Mouse (Mus musculus): ENCODE results near the gene Pcsk6. TPM values are rescaled to one million over a fixed set of nuclear protein-coding genes. Genes with fewer than 3 reads are reported as not detected.

Pcsk6 gene
- polyA plus RNA-seq, 1 experiment, result 0.04 TPM

DNA sequence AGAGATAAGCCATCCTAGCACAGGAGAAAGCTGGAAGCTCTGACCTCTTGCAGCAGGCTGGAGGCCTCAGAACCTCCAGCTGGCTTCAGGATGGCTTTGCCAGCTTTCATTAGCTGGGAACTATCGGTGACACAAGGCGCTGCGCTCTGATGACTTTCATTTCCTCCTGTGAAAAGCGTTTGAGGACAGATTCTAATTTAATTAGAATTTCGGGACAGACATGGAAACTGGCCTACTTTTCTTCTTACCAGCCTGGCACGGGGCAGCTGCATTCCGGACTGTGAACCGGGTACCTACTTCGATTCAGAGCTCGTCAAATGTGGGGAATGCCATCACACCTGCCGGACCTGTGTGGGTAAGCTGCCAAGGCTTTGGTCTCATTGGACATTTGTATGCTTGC is 177.2 kb downstream of the Pcsk6 start:
- Histone ChIP-seq H3K4me2 (ENCODE audit: low read depth) (no peak overlapping the region), H3ac (ENCODE audit: control insufficient read depth, insufficient read length) (no peak overlapping the region), H3K79me2 (ENCODE audit: control insufficient read depth, insufficient read depth) (no peaks in the 10 kb centered on the region), H3K4me3 (no peak overlapping the region), H3K36me3 (ENCODE audit: control insufficient read depth, insufficient read depth) (no peaks in the 10 kb centered on the region), H3K27me3 (ENCODE audit: control insufficient read depth, insufficient read depth, insufficient read length) (peaks cover 68% of the 10 kb centered on the region)
- TF ChIP-seq TCF12 (IDR thresholded peaks at IDR 0.05; ENCODE audit: insufficient read depth, poor library complexity, severe bottlenecking) (no peak), REST (IDR thresholded peaks at IDR 0.05; ENCODE audit: insufficient read depth, insufficient read length) (no peak), POLR2AphosphoS2 (IDR thresholded peaks at IDR 0.05; ENCODE audit: insufficient read length, low read depth) (no peak), POLR2A (IDR thresholded peaks at IDR 0.05; ENCODE audit: insufficient read length, low read depth) (no peak), USF1 (IDR thresholded peaks at IDR 0.05; ENCODE audit: low read depth) (no peak)

DNA sequence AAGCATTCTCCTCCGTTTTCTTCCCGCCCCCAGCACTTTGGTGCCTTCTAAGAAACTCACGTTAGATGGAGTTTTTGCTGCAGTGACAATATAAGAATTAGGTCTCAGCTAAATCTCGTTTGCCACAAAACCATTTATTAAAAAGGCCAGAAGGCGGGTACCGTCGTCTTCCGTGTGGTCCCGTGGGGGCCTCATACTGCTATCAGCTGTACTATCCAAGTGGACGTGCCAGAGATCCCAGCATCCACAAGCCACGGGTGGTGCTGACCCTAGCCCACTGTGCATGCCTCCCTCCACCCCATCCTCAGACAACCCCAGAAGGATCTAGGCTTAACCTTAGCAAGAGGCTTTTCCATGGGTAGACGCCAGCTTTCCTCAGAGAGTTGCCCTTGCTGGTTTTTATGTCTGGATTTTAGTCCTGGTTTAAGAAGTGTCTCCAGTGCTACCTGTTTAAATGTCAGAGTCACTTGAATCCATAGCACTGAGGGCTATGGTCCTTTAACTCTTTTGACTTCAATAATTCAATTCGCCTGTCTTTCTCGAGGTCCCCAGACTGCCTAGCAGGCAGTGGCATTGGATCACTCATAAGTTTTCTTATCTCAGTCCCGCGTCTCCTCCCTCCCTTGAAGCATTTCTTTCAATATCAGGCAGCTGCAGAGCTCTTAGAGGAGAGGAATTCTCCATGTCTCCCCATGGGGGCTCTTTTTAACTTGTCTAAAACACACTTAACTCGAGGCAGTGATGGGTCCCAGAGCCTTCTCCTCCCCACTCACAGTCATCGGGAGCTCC is 178.7 kb downstream of the Pcsk6 start:
- TF ChIP-seq MYOG (IDR thresholded peaks at IDR 0.05; ENCODE audit: control insufficient read depth in 1 of 3, insufficient read depth in 1 of 3, insufficient read length in 2 of 3, low read depth in 2 of 3), result no peak
- TF ChIP-seq MYOD1 (IDR thresholded peaks at IDR 0.05; ENCODE audit: control insufficient read depth in 1 of 3, insufficient read length in 2 of 3, low read depth in 2 of 3), result no peak
- TF ChIP-seq REST (IDR thresholded peaks at IDR 0.05; ENCODE audit: insufficient read depth, insufficient read length), result no peak
- TF ChIP-seq TCF3 (IDR thresholded peaks at IDR 0.05; ENCODE audit: insufficient read length, low read depth), result no peak
- TF ChIP-seq MAX (IDR thresholded peaks at IDR 0.05; ENCODE audit: low read depth), result no peak
- TF ChIP-seq SRF (IDR thresholded peaks at IDR 0.05; ENCODE audit: control insufficient read depth, insufficient read length, low read depth), result no peak
- no peak for TF ChIP-seq POLR2A (IDR thresholded peaks at IDR 0.05; ENCODE audit: insufficient read length, low read depth)
- TF ChIP-seq CEBPB (IDR thresholded peaks at IDR 0.05; ENCODE audit: insufficient read depth, poor library complexity, severe bottlenecking), result no peak
- no peak for TF ChIP-seq TCF12 (IDR thresholded peaks at IDR 0.05; ENCODE audit: insufficient read depth, poor library complexity, severe bottlenecking)
- no peak for TF ChIP-seq POLR2AphosphoS2 (IDR thresholded peaks at IDR 0.05; ENCODE audit: insufficient read length, low read depth)
- no peak for TF ChIP-seq USF1 (IDR thresholded peaks at IDR 0.05; ENCODE audit: low read depth)
- no peak for TF ChIP-seq E2F4 (IDR thresholded peaks at IDR 0.05; ENCODE audit: insufficient read depth)
- no peaks in the 10 kb centered on the region for H3K79me2 ChIP-seq (ENCODE audit: control insufficient read depth, insufficient read depth)
- no peak overlapping the region for H3K4me2 ChIP-seq (ENCODE audit: low read depth)
- no peaks in the 10 kb centered on the region for H3K36me3 ChIP-seq (ENCODE audit: control insufficient read depth, insufficient read depth)
- H3K27me3 ChIP-seq (ENCODE audit: control insufficient read depth, insufficient read depth, insufficient read length), result peaks cover 65% of the 10 kb centered on the region
- H3K4me3 ChIP-seq, result no peak overlapping the region
- no peak overlapping the region for H3ac ChIP-seq (ENCODE audit: control insufficient read depth, insufficient read length)

DNA sequence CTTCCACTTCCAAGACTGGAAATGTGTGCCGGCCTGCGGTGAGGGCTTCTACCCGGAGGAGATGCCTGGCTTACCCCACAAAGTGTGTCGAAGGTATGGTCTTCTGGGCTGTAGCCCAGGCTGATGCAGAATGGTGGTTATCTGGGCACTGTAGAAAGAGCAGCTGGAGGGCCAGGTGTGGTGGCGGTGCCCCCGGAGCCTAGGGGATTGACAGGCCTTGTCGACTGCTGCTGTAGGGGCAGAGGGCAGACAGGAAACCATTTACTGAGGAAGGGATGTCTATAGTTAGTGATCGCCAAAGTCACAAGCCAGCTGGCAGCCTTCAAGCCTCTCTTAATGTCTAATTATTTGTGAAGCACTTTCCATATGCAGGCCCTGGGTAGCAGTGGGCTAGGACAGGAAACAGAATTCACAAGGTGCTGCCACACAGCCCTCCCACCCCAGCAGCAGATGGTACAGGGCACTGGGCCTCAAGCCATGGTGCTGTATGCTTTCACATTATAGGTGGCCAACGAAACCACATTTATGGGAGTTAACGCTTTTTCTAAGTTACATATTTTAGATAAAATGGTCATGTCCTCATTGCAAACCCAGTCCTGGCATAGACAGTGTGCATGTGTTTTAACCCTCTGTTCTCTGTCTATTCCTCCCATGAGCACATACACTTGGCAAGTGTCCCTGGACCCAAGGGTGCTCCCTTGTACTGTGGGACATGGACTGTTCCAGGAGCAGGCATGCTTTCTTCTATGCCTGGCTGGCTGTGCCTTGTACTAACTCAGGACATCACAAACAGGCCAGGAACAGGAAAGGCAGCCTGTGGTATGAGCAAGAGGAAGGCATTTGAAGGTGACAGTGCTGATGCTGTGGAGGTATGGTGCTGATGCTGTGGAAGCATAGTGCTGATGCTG is 182.3 kb downstream of the Pcsk6 start, which contains the start of gene Gm45213:
Gm45213 (plus strand) TSS at position 51 of the 908 bp plus-strand sequence.
- peaks cover 68% of the 10 kb centered on the region for H3K27me3 ChIP-seq (ENCODE audit: control insufficient read depth, insufficient read depth, insufficient read length)
- H3K4me3 ChIP-seq, result no peak within 1 kb of the TSS
- no peak within 1 kb of the TSS for H3K4me2 ChIP-seq (ENCODE audit: low read depth)
- TF ChIP-seq SRF (IDR thresholded peaks at IDR 0.05; ENCODE audit: control insufficient read depth, insufficient read length, low read depth) (no peak), POLR2AphosphoS2 (IDR thresholded peaks at IDR 0.05; ENCODE audit: insufficient read length, low read depth) (no peak), E2F4 (IDR thresholded peaks at IDR 0.05; ENCODE audit: insufficient read depth) (no peak), POLR2A (IDR thresholded peaks at IDR 0.05; ENCODE audit: insufficient read length, low read depth) (no peak), USF1 (IDR thresholded peaks at IDR 0.05; ENCODE audit: low read depth) (no peak), MYOG (IDR thresholded peaks at IDR 0.05; ENCODE audit: control insufficient read depth in 1 of 3, insufficient read depth in 1 of 3, insufficient read length in 2 of 3, low read depth in 2 of 3) (no peak), REST (IDR thresholded peaks at IDR 0.05; ENCODE audit: insufficient read depth, insufficient read length) (no peak), CEBPB (IDR thresholded peaks at IDR 0.05; ENCODE audit: insufficient read depth, poor library complexity, severe bottlenecking) (no peak), MAX (IDR thresholded peaks at IDR 0.05; ENCODE audit: low read depth) (no peak), TCF3 (IDR thresholded peaks at IDR 0.05; ENCODE audit: insufficient read length, low read depth) (no peak), MYOD1 (IDR thresholded peaks at IDR 0.05; ENCODE audit: control insufficient read depth in 1 of 3, insufficient read length in 2 of 3, low read depth in 2 of 3) (no peak), TCF12 (IDR thresholded peaks at IDR 0.05; ENCODE audit: insufficient read depth, poor library complexity, severe bottlenecking) (no peak)
- H3K36me3 ChIP-seq (ENCODE audit: control insufficient read depth, insufficient read depth), result no peaks in the 10 kb centered on the region
- H3ac ChIP-seq (ENCODE audit: control insufficient read depth, insufficient read length), result no peak within 1 kb of the TSS
- H3K79me2 ChIP-seq (ENCODE audit: control insufficient read depth, insufficient read depth), result no peaks in the 10 kb centered on the region

DNA sequence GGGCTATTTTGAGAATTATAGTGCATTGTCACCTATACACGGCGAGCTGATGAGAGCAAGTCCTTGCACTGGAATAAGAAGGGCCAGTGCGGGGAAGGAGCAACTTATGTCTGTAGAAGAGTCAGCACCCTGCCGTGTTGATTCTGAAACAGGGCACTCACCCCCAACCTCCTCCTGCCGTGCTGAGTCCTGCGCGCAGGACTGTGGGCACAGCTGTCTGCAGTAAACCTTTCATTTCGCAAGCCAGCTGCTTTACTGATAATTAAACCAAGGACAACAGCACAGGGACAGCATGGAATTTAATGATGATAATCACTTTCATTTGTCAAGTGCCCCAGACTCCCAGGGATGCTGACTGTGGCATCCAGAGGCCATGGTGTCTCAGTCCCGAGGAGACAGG is 183.1 kb downstream of the Pcsk6 start:
- no peak overlapping the region for H3K4me3 ChIP-seq
- H3K4me2 ChIP-seq (ENCODE audit: low read depth), result no peak overlapping the region
- H3K36me3 ChIP-seq (ENCODE audit: control insufficient read depth, insufficient read depth), result no peaks in the 10 kb centered on the region
- no peak overlapping the region for H3ac ChIP-seq (ENCODE audit: control insufficient read depth, insufficient read length)
- H3K27me3 ChIP-seq (ENCODE audit: control insufficient read depth, insufficient read depth, insufficient read length), result peaks cover 70% of the 10 kb centered on the region
- no peaks in the 10 kb centered on the region for H3K79me2 ChIP-seq (ENCODE audit: control insufficient read depth, insufficient read depth)
- TF ChIP-seq MYOD1 (IDR thresholded peaks at IDR 0.05; ENCODE audit: control insufficient read depth in 1 of 3, insufficient read length in 2 of 3, low read depth in 2 of 3), result peak in 1 of 3 experiments; percentile 42
- TF ChIP-seq CEBPB (IDR thresholded peaks at IDR 0.05; ENCODE audit: insufficient read depth, poor library complexity, severe bottlenecking), result no peak
- no peak for TF ChIP-seq MAX (IDR thresholded peaks at IDR 0.05; ENCODE audit: low read depth)
- TF ChIP-seq USF1 (IDR thresholded peaks at IDR 0.05; ENCODE audit: low read depth), result no peak
- TF ChIP-seq POLR2AphosphoS2 (IDR thresholded peaks at IDR 0.05; ENCODE audit: insufficient read length, low read depth), result no peak
- TF ChIP-seq POLR2A (IDR thresholded peaks at IDR 0.05; ENCODE audit: insufficient read length, low read depth), result no peak

Data from myocyte (in vitro differentiated cells).